Mouse (Mus musculus) lung, postnatal 10 days (tissue): ENCODE data around the gene Sash3.
"Not testable (repeated sequence)": the region's sequence is repeated elsewhere in the genome, so short reads cannot be mapped to it uniquely, and the experiment has no call there.

Experiments
- DNase-seq: peaks from one replicate; pipeline ENCODE4 v3.0.0; 2021

Gene Sash3

GRCm38 (mm10) chrX:48204469-48204868, 58.2 kb downstream of the Sash3 start:
- DNase-seq: no peak

- peak; percentile 44 for DNase-seq
Observed at GRCm38 (mm10) chrX:48207761-48208487, 61.7 kb downstream of the Sash3 start.

GRCm38 (mm10) chrX:48208519-48209185, 62.4 kb downstream of the Sash3 start, which contains the start of gene Zdhhc9:
Gene Zdhhc9 (minus strand): TSS chrX:48208878.
- peak; percentile 89 for DNase-seq

- not testable (repeated sequence) for DNase-seq
Observed at GRCm38 (mm10) chrX:48209746-48210145, 63.5 kb downstream of the Sash3 start.
